Mouse (Mus musculus): ENCODE data around the gene Cog7.
A peak's percentile ranks its signal among the peaks of the same experiment; 100 is the strongest.

Cog7 gene

GRCm38 (mm10) chr7:121890636-121891360 lies 90.7 kb downstream of the Cog7 start:
- DNase-seq: no peak

GRCm38 (mm10) chr7:121880246-121880645 lies 101.3 kb downstream of the Cog7 start:
- DNase-seq: no peak

GRCm38 (mm10) chr7:121874784-121875183 lies 106.7 kb downstream of the Cog7 start:
- DNase-seq: no peak

GRCm38 (mm10) chr7:121873998-121874397 lies 107.5 kb downstream of the Cog7 start:
- no peak for DNase-seq

GRCm38 (mm10) chr7:121871631-121872030 lies 109.9 kb downstream of the Cog7 start:
- no peak for DNase-seq

GRCm38 (mm10) chr7:121864858-121865585 lies 116.5 kb downstream of the Cog7 start, which contains the start of gene Scnn1b:
Scnn1b (plus strand) TSS chr7:121865038.
- no peak for DNase-seq

GRCm38 (mm10) chr7:121858939-121859338 lies 122.6 kb downstream of the Cog7 start:
- DNase-seq: no peak

- no peak for DNase-seq
Measured at GRCm38 (mm10) chr7:121857177-121857884, 124.2 kb downstream of the Cog7 start.

- DNase-seq: no peak
Measured at GRCm38 (mm10) chr7:121848537-121849168, 132.9 kb downstream of the Cog7 start.

- DNase-seq: no peak
Measured at GRCm38 (mm10) chr7:121845964-121846363, 135.5 kb downstream of the Cog7 start.

GRCm38 (mm10) chr7:121842234-121842633 lies 139.3 kb downstream of the Cog7 start:
- DNase-seq: no peak

- peak; percentile 28 for DNase-seq
Measured at GRCm38 (mm10) chr7:121840810-121841209, 140.7 kb downstream of the Cog7 start.

GRCm38 (mm10) chr7:121836827-121837226 lies 144.7 kb downstream of the Cog7 start:
- DNase-seq: no peak

GRCm38 (mm10) chr7:121835392-121835791 lies 146.1 kb downstream of the Cog7 start:
- DNase-seq: no peak

All from cerebellum, adult 9-10 months (tissue).